Mouse (Mus musculus) limb, embryonic 15.5 days (tissue): Measurements from ENCODE around the gene Zfp523. TPM values are rescaled to one million over a fixed set of nuclear protein-coding genes. Genes with fewer than 3 reads are reported as not detected.

Experiments
- ATAC-seq: fragments of 200-750 bp; cut with Nextera tagmentation; 2 replicates; pipeline ENCODE4 v1.8.0; 2017; ENCODE audit warnings: low read depth, moderate TSS enrichment; ENCODE audit not compliant: insufficient number of reproducible peaks, low FRiP score, low TSS enrichment
- H3K27ac ChIP-seq: fragments of 300-500 bp; sonication (generic); 2 replicates; pipeline ENCODE4 v1.5.1; 2015; ENCODE audit warnings: moderate library complexity, mild to moderate bottlenecking, inconsistent platforms
- H3K27me3 ChIP-seq: fragments of 300-500 bp; sonication (generic); 2 replicates; pipeline ENCODE4 v1.6.1; 2015; ENCODE audit warnings: inconsistent platforms
- H3K36me3 ChIP-seq: fragments of 300-500 bp; sonication (generic); 2 replicates; pipeline ENCODE4 v1.6.1; 2015; ENCODE audit warnings: inconsistent platforms
- H3K4me1 ChIP-seq: fragments of 300-500 bp; sonication (generic); 2 replicates; pipeline ENCODE4 v1.6.1; 2015; ENCODE audit warnings: inconsistent platforms
- H3K4me2 ChIP-seq: fragments of 300-500 bp; sonication (generic); 2 replicates; pipeline ENCODE4 v1.6.1; 2015; ENCODE audit warnings: mild to moderate bottlenecking, inconsistent platforms
- H3K4me3 ChIP-seq: fragments of 300-500 bp; sonication (generic); 2 replicates; pipeline ENCODE4 v1.5.1; 2015; ENCODE audit warnings: mild to moderate bottlenecking, inconsistent platforms
- H3K9ac ChIP-seq: fragments of 300-500 bp; sonication (generic); 2 replicates; pipeline ENCODE4 v1.6.1; 2015; ENCODE audit warnings: inconsistent platforms
- H3K9me3 ChIP-seq: fragments of 300-500 bp; sonication (generic); 2 replicates; pipeline ENCODE4 v1.6.1; 2016; ENCODE audit warnings: inconsistent platforms
- whole genome bisulfite sequencing: fragments of 180-500 bp; shearing (Covaris S2); methylation state at CpG from one replicate; pipeline ENCODE4 v1.1.7; 2015; 5-methylcytosine and 5-hydroxymethylcytosine counted together
- polyA plus RNA-seq: library from polyadenylated mRNA; unstranded; fragments of >200 nt; fragmentation: Nextera tagmentation; extraction: Ambion mirVana; gene quantifications from 2 replicates; pipeline ENCODE4 v1.2.1, GENCODE M21; 2015

The Zfp523 gene
- 30.9 and 33.6 TPM in 2 replicates for polyA plus RNA-seq

DNA sequence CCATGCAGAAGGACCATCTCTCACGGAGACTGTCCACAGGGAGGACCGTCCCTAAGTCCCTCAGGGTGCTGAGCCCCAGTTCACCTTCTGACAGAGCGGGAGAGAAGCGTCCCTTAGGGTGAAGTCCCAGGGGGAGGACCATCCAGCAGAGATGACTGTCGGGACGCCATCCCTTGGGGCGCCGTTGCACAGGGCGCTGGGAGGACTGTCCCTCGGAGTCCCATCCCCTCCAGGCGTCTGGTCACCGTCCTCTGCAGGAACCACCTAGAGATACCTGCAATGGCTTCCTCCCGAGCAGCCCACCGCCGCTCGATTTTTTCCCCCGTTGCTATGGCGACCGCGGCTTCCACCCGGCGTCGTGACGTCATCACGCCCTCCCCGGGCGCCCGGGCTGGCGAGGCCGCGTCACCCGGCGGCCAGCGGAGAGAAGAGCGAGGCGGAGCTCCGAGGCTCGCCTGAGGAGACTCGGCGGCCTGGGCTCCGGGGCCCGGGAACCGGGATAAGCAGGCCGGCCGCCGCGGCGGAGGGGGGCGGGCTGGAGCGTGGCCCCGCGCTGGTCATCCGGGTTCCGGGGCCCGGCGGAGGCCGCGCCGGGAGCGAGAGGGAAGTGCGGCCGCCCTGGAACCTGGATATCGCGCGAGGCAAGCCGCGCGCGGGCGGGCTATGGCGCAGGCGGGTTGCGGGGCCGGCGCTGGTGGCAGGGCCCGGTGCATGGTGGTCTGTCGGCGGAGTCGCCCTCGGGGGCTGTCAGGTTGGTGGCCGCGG is at the start of gene Zfp523:
Zfp523 (plus strand) TSS at position 355 of the 765 bp plus-strand sequence.
- Histone ChIP-seq H3K4me1 (peaks cover 51% of the 10 kb centered on the region), H3K36me3 (no peaks in the 10 kb centered on the region), H3K4me2 (peak within 1 kb of the TSS; percentile 93), H3K27ac (peak within 1 kb of the TSS; percentile 94), H3K9ac (peak within 1 kb of the TSS; percentile 88), H3K27me3 (no peaks in the 10 kb centered on the region), H3K9me3 (no peaks in the 10 kb centered on the region), H3K4me3 (peak within 1 kb of the TSS; percentile 83)
- WGBS, result under 1% methylated on average over 79 of the region's 82 CpGs
- peak; percentile 79 for ATAC-seq

DNA sequence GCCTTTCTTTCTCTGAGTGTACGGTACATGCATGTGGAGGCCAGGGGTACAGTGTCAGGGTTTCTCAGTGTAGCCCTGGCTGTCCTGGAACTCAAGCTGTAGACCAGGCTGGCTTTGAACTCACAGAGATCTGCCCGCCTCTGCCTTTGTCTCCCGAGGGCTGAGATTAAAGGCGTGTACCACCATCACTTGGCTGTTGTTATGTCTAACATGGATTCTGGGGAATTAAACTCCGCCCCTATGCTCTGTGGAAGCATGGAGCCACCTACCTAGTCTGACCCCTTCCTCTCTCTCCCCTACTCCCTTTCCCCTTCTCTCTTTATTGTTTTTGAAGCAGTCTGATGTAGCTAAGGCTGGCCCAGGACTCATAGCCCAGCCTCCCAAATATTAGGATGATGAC is 47.1 kb upstream of the Zfp523 start:
- Histone ChIP-seq H3K4me1 (peaks cover 6% of the 10 kb centered on the region), H3K4me3 (no peak overlapping the region), H3K27ac (no peak overlapping the region), H3K9me3 (no peaks in the 10 kb centered on the region), H3K27me3 (0 out of 2 replicates have a peak, but pooled peaks cover 3% of the 10 kb centered on the region), H3K36me3 (no peaks in the 10 kb centered on the region), H3K4me2 (no peak overlapping the region), H3K9ac (no peak overlapping the region)
- ATAC-seq, result no peak
- 90% methylated on average over 5 of the region's 5 CpGs for WGBS

DNA sequence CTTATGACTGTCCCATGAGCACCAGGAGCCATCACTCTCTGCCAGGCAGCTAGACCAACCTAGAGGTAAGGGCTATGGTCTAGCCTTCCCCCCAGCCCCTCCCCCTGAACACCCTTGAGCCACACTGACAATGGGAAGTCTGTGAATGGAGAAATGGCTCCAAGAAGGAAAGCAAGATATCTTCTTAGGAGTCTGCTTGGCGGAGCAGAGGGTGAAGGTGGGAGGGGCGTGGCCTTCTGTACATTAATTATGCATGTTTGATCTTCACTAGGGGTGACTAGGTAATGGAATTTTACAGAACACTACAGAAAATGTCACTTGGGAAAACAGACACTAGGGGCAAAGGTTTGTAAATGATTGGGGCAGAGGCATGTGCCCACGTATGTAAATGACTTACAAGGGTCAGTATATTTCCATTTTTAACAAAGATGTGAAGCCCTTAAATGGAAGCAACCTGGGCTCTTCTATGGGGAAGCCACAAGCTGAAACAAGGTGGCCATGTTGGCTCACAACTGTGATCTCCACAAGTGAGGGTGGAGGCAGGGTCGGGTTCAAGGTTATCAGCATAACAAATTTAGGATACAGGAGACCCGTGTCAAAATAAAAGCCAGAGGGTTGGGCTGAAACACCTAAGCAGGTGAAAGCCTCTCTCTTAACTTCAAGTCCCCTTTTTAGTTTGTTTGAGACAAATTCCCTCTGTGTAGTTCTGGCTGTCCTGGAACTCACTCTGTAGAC is 46.4 kb upstream of the Zfp523 start:
- ATAC-seq, result no peak
- Histone ChIP-seq H3K4me1 (peaks cover 6% of the 10 kb centered on the region), H3K27ac (no peak overlapping the region), H3K9ac (no peak overlapping the region), H3K4me2 (no peak overlapping the region), H3K9me3 (no peaks in the 10 kb centered on the region), H3K27me3 (0 out of 2 replicates have a peak, but pooled peaks cover 3% of the 10 kb centered on the region), H3K4me3 (no peak overlapping the region), H3K36me3 (no peaks in the 10 kb centered on the region)
- 71% methylated on average over 5 of the region's 5 CpGs for WGBS

DNA sequence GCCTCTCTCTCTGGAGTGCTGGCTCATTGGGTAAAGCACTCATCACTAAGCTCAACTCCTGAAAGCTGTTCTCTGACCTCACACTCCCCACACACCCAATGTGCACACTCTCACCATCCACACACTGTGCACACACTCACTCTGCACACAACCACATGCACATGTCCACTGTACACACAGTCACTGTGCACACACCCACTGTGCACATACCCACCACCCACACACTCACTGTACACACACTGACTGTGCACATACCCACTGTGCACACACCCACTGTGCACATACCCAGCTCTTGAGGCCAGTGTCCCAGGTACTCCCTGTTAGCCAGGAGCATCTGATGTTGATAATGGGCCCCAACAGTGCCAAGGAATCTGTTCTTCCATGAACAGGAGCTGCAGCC is 45.8 kb upstream of the Zfp523 start:
- no peak overlapping the region for H3K4me2 ChIP-seq
- 0 out of 2 replicates have a peak overlapping the region, but pooled peaks have one; percentile 24 for H3K27ac ChIP-seq
- H3K4me3 ChIP-seq, result no peak overlapping the region
- no peak for ATAC-seq
- H3K4me1 ChIP-seq, result peaks cover 6% of the 10 kb centered on the region
- H3K27me3 ChIP-seq, result 0 out of 2 replicates have a peak, but pooled peaks cover 3% of the 10 kb centered on the region
- H3K36me3 ChIP-seq, result no peaks in the 10 kb centered on the region
- no peaks in the 10 kb centered on the region for H3K9me3 ChIP-seq
- H3K9ac ChIP-seq, result no peak overlapping the region

DNA sequence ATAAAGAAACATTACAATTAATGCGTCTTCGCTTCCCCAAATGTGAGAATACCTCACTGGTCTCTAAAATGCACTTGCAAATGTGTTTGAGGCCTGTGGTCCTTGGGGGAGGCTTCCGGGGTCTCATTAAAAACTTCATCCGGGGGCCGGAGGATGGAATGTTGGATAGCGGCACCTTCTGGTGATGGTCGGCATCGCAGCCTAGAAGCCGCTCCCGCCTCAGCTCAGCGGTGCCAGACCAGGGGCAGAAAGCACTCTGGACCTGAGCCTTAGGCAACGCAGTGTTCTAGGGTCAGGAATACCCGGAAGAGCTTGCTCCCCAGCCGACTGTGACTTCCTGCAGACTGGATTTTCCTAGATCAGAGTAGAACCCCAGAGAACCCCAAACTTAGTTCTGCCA is 43.7 kb upstream of the Zfp523 start:
- Histone ChIP-seq H3K27ac (no peak overlapping the region), H3K27me3 (0 out of 2 replicates have a peak, but pooled peaks cover 3% of the 10 kb centered on the region), H3K9me3 (no peaks in the 10 kb centered on the region), H3K4me3 (peak overlapping the region; percentile 5; the same call in 1 of the 2 replicates), H3K4me1 (peaks cover 6% of the 10 kb centered on the region), H3K4me2 (peak overlapping the region; percentile 27; the same call in 1 of the 2 replicates), H3K9ac (no peak overlapping the region), H3K36me3 (no peaks in the 10 kb centered on the region)
- WGBS, result 4% methylated on average over 14 of the region's 14 CpGs
- no peak for ATAC-seq

GRCm38 (mm10) chr17:28135496-28135895 is 41.4 kb upstream of the Zfp523 start:
- Histone ChIP-seq H3K36me3 (no peaks in the 10 kb centered on the region), H3K4me3 (no peak overlapping the region), H3K4me1 (peaks cover 8% of the 10 kb centered on the region), H3K27me3 (0 out of 2 replicates have a peak, but pooled peaks cover 9% of the 10 kb centered on the region), H3K27ac (no peak overlapping the region), H3K9ac (no peak overlapping the region), H3K4me2 (no peak overlapping the region), H3K9me3 (no peaks in the 10 kb centered on the region)
- ATAC-seq, result no peak
- 33% methylated on average over 3 of the region's 3 CpGs for WGBS

- no peak for ATAC-seq
- no peak overlapping the region for H3K27ac ChIP-seq
- 22% methylated on average over 5 of the region's 5 CpGs for WGBS
- H3K4me1 ChIP-seq, result peaks cover 16% of the 10 kb centered on the region
- no peaks in the 10 kb centered on the region for H3K9me3 ChIP-seq
- H3K9ac ChIP-seq, result no peak overlapping the region
- H3K27me3 ChIP-seq, result 0 out of 2 replicates have a peak, but pooled peaks cover 9% of the 10 kb centered on the region
- H3K4me3 ChIP-seq, result no peak overlapping the region
- H3K4me2 ChIP-seq, result no peak overlapping the region
- H3K36me3 ChIP-seq, result no peaks in the 10 kb centered on the region
Observed at GRCm38 (mm10) chr17:28136266-28136665, 40.7 kb upstream of the Zfp523 start.

GRCm38 (mm10) chr17:28138013-28138412 is 38.9 kb upstream of the Zfp523 start:
- Histone ChIP-seq H3K4me1 (peaks cover 30% of the 10 kb centered on the region), H3K4me3 (no peak overlapping the region), H3K4me2 (no peak overlapping the region), H3K36me3 (no peaks in the 10 kb centered on the region), H3K9me3 (no peaks in the 10 kb centered on the region), H3K9ac (no peak overlapping the region), H3K27ac (no peak overlapping the region), H3K27me3 (0 out of 2 replicates have a peak, but pooled peaks cover 9% of the 10 kb centered on the region)
- 85% methylated on average over 8 of the region's 8 CpGs for WGBS
- ATAC-seq, result no peak

- no peaks in the 10 kb centered on the region for H3K9me3 ChIP-seq
- H3K4me1 ChIP-seq, result peaks cover 31% of the 10 kb centered on the region
- WGBS, result 58% methylated on average over 9 of the region's 9 CpGs
- H3K27ac ChIP-seq, result no peak overlapping the region
- no peak for ATAC-seq
- H3K9ac ChIP-seq, result no peak overlapping the region
- no peak overlapping the region for H3K4me2 ChIP-seq
- H3K4me3 ChIP-seq, result no peak overlapping the region
- H3K36me3 ChIP-seq, result no peaks in the 10 kb centered on the region
- H3K27me3 ChIP-seq, result 0 out of 2 replicates have a peak, but pooled peaks cover 9% of the 10 kb centered on the region
Observed at GRCm38 (mm10) chr17:28138685-28139084, 38.2 kb upstream of the Zfp523 start.

DNA sequence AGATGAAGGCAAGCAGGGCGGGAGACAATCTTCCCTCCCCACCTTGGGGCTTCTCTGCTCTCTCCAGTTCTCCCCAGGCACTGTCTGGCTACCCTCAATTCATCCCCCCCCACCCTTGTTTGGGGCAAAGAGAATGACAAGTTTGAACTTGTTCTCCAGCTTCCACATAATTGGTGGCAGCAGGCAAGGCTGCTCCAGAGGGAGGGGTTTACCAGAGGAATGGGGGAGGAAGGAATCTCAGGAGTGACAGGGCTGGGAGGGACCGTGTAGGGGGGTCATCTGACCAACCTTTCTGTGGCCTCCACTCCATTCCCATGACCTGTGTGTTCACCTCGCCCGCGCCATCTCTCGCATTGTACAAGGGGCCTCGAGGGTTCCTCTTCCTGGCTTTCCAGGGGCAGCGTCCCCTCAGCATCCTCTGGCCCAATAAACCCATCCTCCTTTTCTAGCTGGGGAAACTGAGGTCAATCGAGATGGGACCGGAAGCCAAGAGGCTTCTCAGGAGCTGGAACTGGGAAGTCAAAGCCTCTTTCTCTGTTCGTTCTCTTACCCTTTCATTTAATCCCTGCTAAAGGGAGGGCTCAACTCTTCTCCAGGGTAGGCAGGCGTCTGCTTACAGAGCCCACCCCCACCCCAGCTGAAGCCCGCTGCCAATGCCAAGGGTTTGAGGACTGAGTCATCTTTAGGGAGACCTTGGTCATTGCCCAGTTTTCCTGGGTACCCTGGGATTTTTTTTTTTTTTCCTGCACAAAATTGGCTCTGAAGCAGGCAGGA is 36.3 kb upstream of the Zfp523 start:
- no peak for ATAC-seq
- Histone ChIP-seq H3K9ac (no peak overlapping the region), H3K4me2 (0 out of 2 replicates have a peak overlapping the region, but pooled peaks have one; percentile 96), H3K4me1 (peaks cover 49% of the 10 kb centered on the region), H3K9me3 (no peaks in the 10 kb centered on the region), H3K36me3 (no peaks in the 10 kb centered on the region), H3K4me3 (peak overlapping the region; percentile 65), H3K27me3 (0 out of 2 replicates have a peak, but pooled peaks cover 10% of the 10 kb centered on the region), H3K27ac (no peak overlapping the region)
- WGBS, result 25% methylated on average over 13 of the region's 13 CpGs

DNA sequence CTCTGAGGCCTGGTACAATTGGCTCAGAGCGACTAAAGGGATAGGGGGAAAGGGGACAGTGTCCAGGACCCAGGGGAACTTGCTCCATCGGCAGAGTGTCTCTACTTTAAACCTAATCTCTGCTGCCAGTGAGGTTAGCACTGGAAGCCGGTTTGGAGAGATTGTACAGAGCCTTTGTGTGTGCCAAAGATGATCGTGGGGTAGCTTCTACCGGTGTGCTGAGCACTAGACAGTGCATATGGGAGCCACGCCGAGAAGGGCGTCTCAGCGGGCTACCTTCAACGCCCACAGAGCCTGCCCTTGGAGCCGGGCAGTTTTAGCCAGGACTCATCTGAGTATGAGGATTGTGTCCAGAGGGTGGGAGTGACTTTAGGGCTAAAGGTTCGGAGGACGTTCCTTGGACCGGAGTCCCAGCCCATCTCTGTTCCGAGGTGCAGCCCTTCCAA is 35.7 kb upstream of the Zfp523 start:
- Histone ChIP-seq H3K27me3 (0 out of 2 replicates have a peak, but pooled peaks cover 10% of the 10 kb centered on the region), H3K27ac (peak overlapping the region; percentile 83), H3K4me1 (peaks cover 56% of the 10 kb centered on the region), H3K4me2 (peak overlapping the region; percentile 96), H3K4me3 (peak overlapping the region; percentile 65), H3K9ac (peak overlapping the region; percentile 54), H3K36me3 (no peaks in the 10 kb centered on the region), H3K9me3 (no peaks in the 10 kb centered on the region)
- ATAC-seq, result no peak
- WGBS, result 5% methylated on average over 15 of the region's 15 CpGs
